Mouse (Mus musculus): ENCODE measurements around the gene Mgat5.

GRCm38 (mm10) chr1:127310703-127311102, 105.9 kb downstream of the Mgat5 start:
- TF ChIP-seq POLR2A (IDR thresholded peaks at IDR 0.05; ENCODE audit: insufficient read length, low read depth) (no peak), USF1 (IDR thresholded peaks at IDR 0.05; ENCODE audit: low read depth) (no peak), TCF12 (IDR thresholded peaks at IDR 0.05; ENCODE audit: insufficient read depth, poor library complexity, severe bottlenecking) (no peak), TCF3 (IDR thresholded peaks at IDR 0.05; ENCODE audit: insufficient read length, low read depth) (no peak), E2F4 (IDR thresholded peaks at IDR 0.05; ENCODE audit: insufficient read depth) (no peak), MAX (IDR thresholded peaks at IDR 0.05; ENCODE audit: low read depth) (no peak), POLR2AphosphoS2 (IDR thresholded peaks at IDR 0.05; ENCODE audit: insufficient read length, low read depth) (no peak), CEBPB (IDR thresholded peaks at IDR 0.05; ENCODE audit: insufficient read depth, poor library complexity, severe bottlenecking) (no peak), SRF (IDR thresholded peaks at IDR 0.05; ENCODE audit: control insufficient read depth, insufficient read length, low read depth) (no peak), MYOG (IDR thresholded peaks at IDR 0.05; ENCODE audit: control insufficient read depth in 1 of 3, insufficient read depth in 1 of 3, insufficient read length in 2 of 3, low read depth in 2 of 3) (no peak), MYOD1 (IDR thresholded peaks at IDR 0.05; ENCODE audit: control insufficient read depth in 1 of 3, insufficient read length in 2 of 3, low read depth in 2 of 3) (no peak)
